Mouse (Mus musculus) MEL-GATA-1-ER (cell line): ENCODE results near the gene Prokr2.

Experiments
- DNase-seq: peaks from one replicate; pipeline ENCODE4 v3.0.0-alpha.2; 2012; ENCODE audit warnings: low read depth; ENCODE audit errors: extremely low read depth

Gene Prokr2

GRCm38 (mm10) chr2:132385194-132385838, at the start of gene Prokr2:
TSS of gene Prokr2 (minus strand) at chr2:132385447.
- no peak for DNase-seq

DNA sequence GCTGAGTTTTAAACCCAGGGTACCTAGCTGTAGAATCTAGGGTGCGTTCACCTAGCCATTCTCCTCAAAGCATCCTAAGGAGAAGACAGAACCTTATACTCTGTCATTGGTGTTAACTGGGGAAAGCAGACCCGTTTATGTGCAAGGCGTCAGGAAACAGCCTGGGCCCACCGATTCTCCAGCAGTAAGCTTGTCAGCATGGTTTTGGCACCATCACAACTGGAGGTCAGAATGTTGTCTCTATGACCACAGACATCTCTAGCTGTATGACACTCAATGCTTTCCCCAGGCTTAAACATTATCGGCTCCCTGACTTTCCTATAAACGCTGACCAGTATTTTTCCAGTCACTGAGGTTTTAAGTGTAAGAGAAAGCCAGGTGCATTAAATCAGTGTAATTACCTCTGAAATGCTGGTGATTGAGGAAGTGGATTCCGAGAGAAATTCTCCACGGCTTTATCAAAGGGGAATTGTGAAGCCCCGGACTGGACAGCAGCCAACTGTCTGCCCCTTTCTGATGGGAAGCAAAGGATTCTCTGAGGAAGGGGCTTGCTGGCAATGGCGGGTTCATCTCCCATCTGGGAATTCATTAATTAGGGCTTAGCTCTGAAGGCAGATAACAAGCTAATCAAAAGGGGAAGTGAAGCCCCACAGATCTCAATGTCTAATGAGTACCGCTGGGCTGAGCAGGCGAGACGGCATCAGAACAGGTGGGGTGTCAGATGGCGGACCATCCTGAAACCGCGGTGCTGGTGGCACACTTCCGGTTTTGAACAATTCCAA, 42.1 kb upstream of the Prokr2 start:
- peak; percentile 20 for DNase-seq

GRCm38 (mm10) chr2:132425576-132425975, 40.3 kb upstream of the Prokr2 start:
- no peak for DNase-seq

DNA sequence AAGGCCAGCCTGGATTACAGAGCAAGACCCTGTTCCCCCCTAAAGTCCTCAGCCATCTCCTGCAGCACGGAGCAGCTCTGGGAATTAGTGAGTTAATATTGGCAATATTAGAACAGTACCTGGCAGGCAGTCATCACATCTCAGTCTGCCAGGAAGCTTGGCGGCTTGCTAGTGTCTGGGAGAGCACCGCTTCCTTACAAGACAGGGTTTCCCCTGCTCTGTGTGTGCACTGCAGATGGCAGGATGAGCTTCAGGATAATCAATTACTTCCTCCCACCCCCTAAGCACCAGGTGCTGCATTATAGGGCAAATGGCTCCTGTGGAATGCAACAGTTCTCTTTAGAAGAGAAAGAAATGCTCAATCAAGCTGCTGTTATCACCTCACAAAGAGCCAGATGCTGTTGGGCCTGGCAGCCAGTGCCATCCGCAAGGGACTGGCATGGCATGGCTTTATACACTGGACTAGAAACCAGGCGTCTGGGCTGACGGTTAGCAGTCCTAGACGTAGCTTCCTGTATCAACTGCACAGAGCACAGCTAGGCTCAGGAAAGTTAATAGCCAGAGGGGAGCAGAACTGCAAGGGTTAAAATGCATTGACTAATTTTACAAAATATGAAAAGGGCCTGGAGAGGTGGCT, 38.3 kb upstream of the Prokr2 start:
- no peak for DNase-seq

GRCm38 (mm10) chr2:132422846-132423245, 37.6 kb upstream of the Prokr2 start:
- DNase-seq, result no peak

GRCm38 (mm10) chr2:132418414-132418813, 33.2 kb upstream of the Prokr2 start:
- no peak for DNase-seq

GRCm38 (mm10) chr2:132410126-132410525, 24.9 kb upstream of the Prokr2 start:
- no peak for DNase-seq

DNA sequence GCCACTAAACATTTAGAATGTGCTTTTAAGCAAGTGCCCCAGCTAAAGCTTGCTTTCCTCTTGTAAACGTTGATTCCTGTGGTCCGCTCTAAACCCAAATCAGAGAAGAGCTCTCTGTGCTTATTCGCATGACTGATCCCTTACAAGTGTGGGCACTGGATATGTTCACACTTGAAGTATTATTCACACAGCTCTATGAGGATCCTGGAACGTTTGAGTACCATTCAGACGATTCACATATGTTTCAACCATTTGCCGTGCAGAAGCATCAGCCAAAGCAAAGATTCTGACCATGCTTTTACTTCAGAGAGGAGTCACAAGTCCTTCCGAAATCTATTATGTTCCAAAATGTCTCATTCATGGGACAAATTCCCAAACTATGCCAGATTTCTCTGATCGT, 12.9 kb upstream of the Prokr2 start:
- no peak for DNase-seq

GRCm38 (mm10) chr2:132395753-132396152, 10.5 kb upstream of the Prokr2 start:
- DNase-seq, result no peak

DNA sequence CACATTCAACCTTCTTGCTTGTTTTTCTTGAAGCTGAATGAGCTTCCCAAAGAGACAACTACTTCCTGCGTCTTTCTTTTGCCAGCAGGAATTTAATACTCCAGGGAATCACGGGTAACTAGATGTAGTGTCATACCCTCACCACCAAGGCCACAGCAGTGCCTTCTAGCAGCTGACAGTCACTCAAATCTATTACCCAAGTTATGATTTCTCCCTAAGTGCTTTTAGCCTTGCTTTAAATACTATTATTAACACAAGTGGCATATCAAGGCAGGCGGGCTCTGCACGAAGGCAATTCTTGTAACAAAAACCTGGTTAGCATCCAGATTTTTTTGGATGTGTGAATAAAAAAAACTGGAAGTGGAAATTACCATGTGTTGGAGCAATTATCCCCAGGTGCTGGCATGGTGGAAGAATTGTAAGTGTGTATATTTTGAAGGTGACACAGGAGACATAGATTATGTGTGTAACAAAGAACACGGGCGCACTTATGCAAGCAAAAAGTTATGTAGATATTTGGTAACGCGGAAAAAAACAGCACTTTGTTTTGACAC, 5.4 kb upstream of the Prokr2 start:
- DNase-seq, result no peak

- DNase-seq, result no peak
Observed at GRCm38 (mm10) chr2:132389562-132389961, 4.3 kb upstream of the Prokr2 start.

DNA sequence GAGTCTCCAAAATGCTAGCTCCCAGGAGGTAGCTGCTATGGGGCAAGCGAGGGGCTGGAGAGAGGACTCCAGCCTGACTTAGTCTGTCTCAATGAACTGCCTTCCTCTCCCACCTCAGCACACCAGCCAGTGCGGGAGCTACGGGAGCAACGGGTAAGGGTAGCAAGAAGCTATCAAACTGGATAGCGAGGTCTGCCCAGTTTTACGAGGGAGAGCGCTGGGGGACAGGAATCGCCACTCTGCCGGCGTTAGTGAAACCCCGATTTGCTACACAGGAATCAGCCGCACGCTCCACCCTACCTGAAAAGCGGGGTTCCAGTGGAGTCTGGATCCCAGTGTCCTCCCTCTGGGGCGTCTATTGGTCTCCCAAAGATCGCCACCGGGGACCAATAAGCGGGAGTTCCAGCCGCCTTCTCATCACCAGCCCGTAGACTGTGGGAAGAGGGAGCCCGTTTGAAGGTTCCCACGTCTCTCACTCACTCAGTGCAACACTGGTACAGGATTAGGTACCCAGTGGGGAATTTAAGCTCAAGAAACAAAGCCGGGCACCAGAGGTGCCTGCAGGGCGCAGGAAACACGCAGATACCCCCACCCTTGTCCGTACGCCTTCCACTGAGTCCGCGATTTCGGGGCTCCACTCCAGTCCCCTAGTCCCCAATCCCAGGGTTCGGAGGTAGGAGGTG, 595 bp downstream of the Prokr2 start:
- no peak for DNase-seq

GRCm38 (mm10) chr2:132382308-132382707, 2.9 kb downstream of the Prokr2 start:
- no peak for DNase-seq

- no peak for DNase-seq
Observed at GRCm38 (mm10) chr2:132379690-132380089, 5.6 kb downstream of the Prokr2 start.

DNA sequence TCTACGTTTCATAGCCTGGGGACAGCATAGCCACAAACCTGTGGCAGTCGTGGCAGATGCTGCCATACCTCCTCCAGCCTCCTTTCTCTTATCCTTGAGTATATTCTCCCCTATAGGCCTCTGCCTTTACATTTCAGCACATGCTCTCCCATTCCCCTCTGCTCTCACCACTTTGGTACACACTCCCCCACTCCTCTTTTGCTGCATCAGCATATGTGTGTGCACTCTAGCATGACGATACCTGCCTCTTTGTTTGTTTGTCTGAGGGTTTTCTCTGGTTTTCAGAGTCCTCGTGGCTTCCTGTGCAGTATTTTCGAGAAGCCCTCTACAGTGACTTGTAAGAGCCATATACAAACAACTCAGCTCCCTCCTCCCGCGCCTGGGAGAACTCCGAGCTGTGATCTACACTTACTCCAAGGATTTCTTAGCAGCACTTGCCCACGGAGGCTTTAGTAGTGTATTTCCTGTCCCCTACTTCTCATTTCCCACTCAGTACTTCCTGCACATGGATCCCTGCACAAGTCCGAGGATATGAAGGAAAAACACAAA, 6.6 kb downstream of the Prokr2 start:
- DNase-seq, result no peak

DNA sequence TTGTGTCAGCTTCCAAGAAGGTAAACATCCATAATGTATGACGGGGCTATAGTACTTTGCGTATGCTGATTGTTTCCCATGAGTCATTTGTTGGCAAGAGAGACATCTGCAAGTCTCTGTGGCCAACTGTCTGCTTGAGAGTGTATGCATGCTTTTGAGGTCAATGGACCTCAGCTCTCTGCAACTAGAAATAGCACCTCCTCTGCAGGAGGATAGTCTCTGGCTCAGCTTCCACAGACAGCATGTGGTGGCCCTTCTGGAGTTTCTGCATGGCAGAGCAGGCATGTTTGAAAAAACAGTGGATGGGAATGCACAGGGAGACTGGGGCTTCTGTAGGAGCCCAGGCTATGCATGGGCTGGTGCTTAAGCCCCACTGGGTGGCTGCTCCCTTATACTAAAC, 7.8 kb downstream of the Prokr2 start:
- DNase-seq, result no peak

DNA sequence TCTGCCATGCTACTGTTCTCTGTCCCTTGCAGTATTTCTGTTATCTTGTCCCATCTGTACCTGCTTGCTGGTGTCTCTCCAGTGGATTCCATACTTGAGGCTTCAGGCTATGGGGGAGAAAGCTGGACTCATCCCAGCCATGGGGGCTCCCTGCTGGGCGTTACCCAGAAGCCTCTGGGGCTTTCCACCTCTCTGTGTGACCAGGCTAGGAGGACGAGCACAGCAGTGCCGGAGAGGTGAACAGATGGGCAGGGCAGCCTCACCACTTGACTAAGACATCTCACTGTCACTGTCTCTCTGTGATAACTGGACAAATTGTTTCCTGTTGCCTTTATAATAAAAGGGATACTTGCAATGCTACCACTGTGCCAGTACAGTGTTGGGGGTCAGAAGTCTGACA, 9.5 kb downstream of the Prokr2 start:
- no peak for DNase-seq

- DNase-seq, result no peak
Observed at GRCm38 (mm10) chr2:132375135-132375534, 10.1 kb downstream of the Prokr2 start.

GRCm38 (mm10) chr2:132373748-132374147, 11.5 kb downstream of the Prokr2 start:
- DNase-seq, result no peak

DNA sequence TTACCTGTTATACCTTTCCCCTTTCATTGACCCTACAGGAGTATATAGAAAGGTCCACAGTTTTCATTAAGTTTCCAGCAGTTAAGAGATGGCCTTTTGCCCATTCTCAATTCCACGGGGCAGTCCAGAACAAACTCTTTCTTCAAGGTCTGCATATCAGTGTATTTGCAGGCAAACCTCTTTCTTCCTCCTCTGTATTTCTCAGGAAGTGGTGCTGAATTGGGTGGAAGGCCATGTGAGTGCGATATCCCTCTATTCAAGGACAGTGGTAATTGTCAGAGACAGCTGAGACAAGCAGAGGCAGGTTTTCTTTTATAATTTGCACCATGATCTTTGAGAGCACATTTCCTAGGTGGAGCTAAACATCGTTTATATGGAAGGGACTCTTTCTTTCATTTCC, 16.8 kb downstream of the Prokr2 start:
- no peak for DNase-seq

- no peak for DNase-seq
Observed at GRCm38 (mm10) chr2:132343846-132344245, 41.4 kb downstream of the Prokr2 start.
